In the genomic region with DNA sequence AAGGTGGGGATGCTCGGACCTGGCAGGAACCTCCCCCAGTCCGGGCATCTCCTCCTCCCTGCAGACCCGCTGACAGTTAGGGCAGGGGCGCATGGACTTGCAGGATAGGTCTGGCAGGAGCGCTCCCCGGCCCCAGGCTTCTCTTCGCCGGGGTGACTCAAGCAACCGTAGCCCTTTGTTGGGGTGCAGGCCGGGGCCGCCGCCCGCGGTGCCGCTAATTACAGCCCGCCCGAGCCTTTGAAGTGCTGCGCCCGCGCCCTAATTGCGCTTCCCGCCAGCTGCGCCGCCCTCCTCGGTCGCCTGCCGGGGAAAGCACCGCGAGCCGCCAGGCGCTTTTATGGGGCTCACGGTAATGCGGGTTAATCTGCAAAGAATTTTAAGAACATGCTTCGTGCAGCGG, we compare ENCODE assay signal across 8 mouse cellular contexts. TPM values are rescaled to one million over a fixed set of nuclear protein-coding genes. Genes with fewer than 3 reads are reported as not detected.
A peak's percentile ranks its signal among the peaks of the same experiment; 100 is the strongest.
DNase-seq lines count a peak whose midpoint lies in the region; ATAC-seq and TF ChIP-seq lines count a peak whose summit lies in the region.

No protein-coding gene starts in this region.

- no peak for ATAC-seq in lung, embryonic 14.5 days (ENCODE audit: insufficient read depth)
- peak; percentile 31; the same call in 1 of the 2 replicates for ATAC-seq in limb, embryonic 15.5 days (ENCODE audit: insufficient number of reproducible peaks, low FRiP score, low TSS enrichment, low read depth)
- no peak for ATAC-seq in stomach, embryonic 15.5 days (ENCODE audit: insufficient read depth, low FRiP score, low read depth)
- no peak for ATAC-seq in erythroblast, adult 5-6 weeks (replicated peaks; ENCODE audit: low FRiP score, poor library complexity, severe bottlenecking)

- H3K9ac ChIP-seq in lung, embryonic 14.5 days = no peak overlapping the region
- 0 out of 2 replicates have a peak overlapping the region, but pooled peaks have one; percentile 10 for H3K9ac ChIP-seq in limb, embryonic 15.5 days
- H3K9ac ChIP-seq in stomach, embryonic 15.5 days = no peak overlapping the region

- H3K27ac ChIP-seq in lung, embryonic 14.5 days (ENCODE audit: low read depth) = no peak overlapping the region
- H3K27ac ChIP-seq in forebrain, embryonic 10.5 days = peak overlapping the region; percentile 78
- H3K27ac ChIP-seq in limb, embryonic 15.5 days = no peak overlapping the region
- no peak overlapping the region for H3K27ac ChIP-seq in stomach, embryonic 15.5 days

- H3K4me3 ChIP-seq in lung, embryonic 14.5 days (ENCODE audit: low read depth, low read length) = peak overlapping the region; percentile 27
- peak overlapping the region; percentile 52 for H3K4me3 ChIP-seq in forebrain, embryonic 10.5 days
- H3K4me3 ChIP-seq in limb, embryonic 15.5 days = peak overlapping the region; percentile 37
- peak overlapping the region; percentile 32 for H3K4me3 ChIP-seq in stomach, embryonic 15.5 days (replicated peaks)

- H3K4me1 ChIP-seq in lung, embryonic 14.5 days (ENCODE audit: insufficient read depth) = no peaks in the 10 kb centered on the region
- H3K4me1 ChIP-seq in forebrain, embryonic 10.5 days = peaks cover 48% of the 10 kb centered on the region
- peaks cover 19% of the 10 kb centered on the region for H3K4me1 ChIP-seq in limb, embryonic 15.5 days
- H3K4me1 ChIP-seq in stomach, embryonic 15.5 days = peaks cover 10% of the 10 kb centered on the region

- TF ChIP-seq CTCF in lung, embryonic 14.5 days (IDR thresholded peaks at IDR 0.05; ENCODE audit: low read depth) = no peak

- WGBS in lung, embryonic 14.5 days = 0% methylated on average over 35 of the region's 35 CpGs
- WGBS in forebrain, embryonic 10.5 days = under 1% methylated on average over 35 of the region's 35 CpGs
- WGBS in limb, embryonic 15.5 days = under 1% methylated on average over 35 of the region's 35 CpGs
- under 1% methylated on average over 35 of the region's 35 CpGs for WGBS in stomach, embryonic 15.5 days

- H3K36me3 ChIP-seq in lung, embryonic 14.5 days (ENCODE audit: insufficient read depth) = no peaks in the 10 kb centered on the region
- no peaks in the 10 kb centered on the region for H3K36me3 ChIP-seq in forebrain, embryonic 10.5 days (replicated peaks)
- H3K36me3 ChIP-seq in limb, embryonic 15.5 days = no peaks in the 10 kb centered on the region
- H3K36me3 ChIP-seq in stomach, embryonic 15.5 days = no peaks in the 10 kb centered on the region

- H3K9me3 ChIP-seq in lung, embryonic 14.5 days (ENCODE audit: low read depth, low read length) = no peaks in the 10 kb centered on the region
- no peaks in the 10 kb centered on the region for H3K9me3 ChIP-seq in forebrain, embryonic 10.5 days
- H3K9me3 ChIP-seq in limb, embryonic 15.5 days = no peaks in the 10 kb centered on the region
- H3K9me3 ChIP-seq in stomach, embryonic 15.5 days = no peaks in the 10 kb centered on the region

- H3K27me3 ChIP-seq in lung, embryonic 14.5 days (ENCODE audit: insufficient read depth, low read length) = peaks cover 27% of the 10 kb centered on the region
- peaks cover 56% of the 10 kb centered on the region for H3K27me3 ChIP-seq in forebrain, embryonic 10.5 days (ENCODE audit: poor library complexity, severe bottlenecking)
- H3K27me3 ChIP-seq in limb, embryonic 15.5 days = peaks cover 30% of the 10 kb centered on the region
- peaks cover 26% of the 10 kb centered on the region for H3K27me3 ChIP-seq in stomach, embryonic 15.5 days (replicated peaks)

- peak overlapping the region; percentile 55 for H3K4me2 ChIP-seq in lung, embryonic 14.5 days
- H3K4me2 ChIP-seq in limb, embryonic 15.5 days = peak overlapping the region; percentile 83
- peak overlapping the region; percentile 58 for H3K4me2 ChIP-seq in stomach, embryonic 15.5 days

- DNase-seq in lung, embryonic 14.5 days = peak; percentile 26
- DNase-seq in lung, adult 18-20 months = no peak
- peak; percentile 55 for DNase-seq in forebrain, embryonic 10.5 days (ENCODE audit: extremely low spot score, low spot score)
- DNase-seq in adrenal gland, postnatal 10 days = no peak
- no peak for DNase-seq in ovary, postnatal 36 days (ENCODE audit: low spot score)

RNA-seq across cellular contexts. Expression of a gene that starts 8.8 kb away (rescaled TPM):
- polyA plus RNA-seq in lung, embryonic 14.5 days (2014; fragmentation: Nextera tagmentation; extraction: Ambion mirVana) = 0.11 and 0.22 TPM in 2 replicates
- polyA plus RNA-seq in forebrain, embryonic 10.5 days (2016; fragmentation: Nextera tagmentation; extraction: Ambion mirVana) = 1.1 and 1.4 TPM in 2 replicates
- polyA plus RNA-seq in limb, embryonic 15.5 days (2015; fragmentation: Nextera tagmentation; extraction: Ambion mirVana) = 2.1 and 2.8 TPM in 2 replicates
- polyA plus RNA-seq in stomach, embryonic 15.5 days (2015; fragmentation: Nextera tagmentation; extraction: Ambion mirVana) = 0.85 and 1.0 TPM in 2 replicates
- not detected in 2 replicates for total RNA-seq in erythroblast, adult 5-6 weeks (2015; ENCODE audit: low replicate concordance)
- not detected in 2 replicates for total RNA-seq in erythroblast, adult 5-6 weeks (2017; ENCODE audit: low replicate concordance)
- under 1 TPM; 0.27 to 0.64 TPM for total RNA-seq in adrenal gland, postnatal 10 days (2021)

RNA-seq across cellular contexts. Expression of a gene that starts 13.0 kb away (rescaled TPM):
- polyA plus RNA-seq in lung, embryonic 14.5 days (2014; fragmentation: Nextera tagmentation; extraction: Ambion mirVana) = not detected in 2 replicates
- not detected in 2 replicates for polyA plus RNA-seq in forebrain, embryonic 10.5 days (2016; fragmentation: Nextera tagmentation; extraction: Ambion mirVana)
- polyA plus RNA-seq in limb, embryonic 15.5 days (2015; fragmentation: Nextera tagmentation; extraction: Ambion mirVana) = not detected in 2 replicates
- polyA plus RNA-seq in stomach, embryonic 15.5 days (2015; fragmentation: Nextera tagmentation; extraction: Ambion mirVana) = not detected in 2 replicates
- total RNA-seq in erythroblast, adult 5-6 weeks (2015; ENCODE audit: low replicate concordance) = not detected in 2 replicates
- not detected in 2 replicates for total RNA-seq in erythroblast, adult 5-6 weeks (2017; ENCODE audit: low replicate concordance)
- total RNA-seq in adrenal gland, postnatal 10 days (2021) = not detected

RNA-seq across cellular contexts. Expression of a gene that starts 19.5 kb away (rescaled TPM):
- polyA plus RNA-seq in lung, embryonic 14.5 days (2014; fragmentation: Nextera tagmentation; extraction: Ambion mirVana) = not detected in 2 replicates
- not detected in 2 replicates for polyA plus RNA-seq in forebrain, embryonic 10.5 days (2016; fragmentation: Nextera tagmentation; extraction: Ambion mirVana)
- polyA plus RNA-seq in limb, embryonic 15.5 days (2015; fragmentation: Nextera tagmentation; extraction: Ambion mirVana) = not detected in 2 replicates
- polyA plus RNA-seq in stomach, embryonic 15.5 days (2015; fragmentation: Nextera tagmentation; extraction: Ambion mirVana) = not detected in 2 replicates
- total RNA-seq in erythroblast, adult 5-6 weeks (2015; ENCODE audit: low replicate concordance) = not detected in 2 replicates
- not detected in 2 replicates for total RNA-seq in erythroblast, adult 5-6 weeks (2017; ENCODE audit: low replicate concordance)
- total RNA-seq in adrenal gland, postnatal 10 days (2021) = not detected

RNA-seq across cellular contexts. Expression of a gene that starts 28.9 kb away (rescaled TPM):
- not detected in 2 replicates for polyA plus RNA-seq in lung, embryonic 14.5 days (2014; fragmentation: Nextera tagmentation; extraction: Ambion mirVana)
- not detected in 2 replicates for polyA plus RNA-seq in forebrain, embryonic 10.5 days (2016; fragmentation: Nextera tagmentation; extraction: Ambion mirVana)
- not detected in 2 replicates for polyA plus RNA-seq in limb, embryonic 15.5 days (2015; fragmentation: Nextera tagmentation; extraction: Ambion mirVana)
- polyA plus RNA-seq in stomach, embryonic 15.5 days (2015; fragmentation: Nextera tagmentation; extraction: Ambion mirVana) = not detected in 2 replicates
- not detected in 2 replicates for total RNA-seq in erythroblast, adult 5-6 weeks (2015; ENCODE audit: low replicate concordance)
- total RNA-seq in erythroblast, adult 5-6 weeks (2017; ENCODE audit: low replicate concordance) = not detected in 2 replicates
- not detected for total RNA-seq in adrenal gland, postnatal 10 days (2021)

RNA-seq across cellular contexts. Expression of a gene that starts 33.7 kb away (rescaled TPM):
- polyA plus RNA-seq in lung, embryonic 14.5 days (2014; fragmentation: Nextera tagmentation; extraction: Ambion mirVana) = not detected in 2 replicates
- not detected in 2 replicates for polyA plus RNA-seq in forebrain, embryonic 10.5 days (2016; fragmentation: Nextera tagmentation; extraction: Ambion mirVana)
- 1.2 and 1.4 TPM in 2 replicates for polyA plus RNA-seq in limb, embryonic 15.5 days (2015; fragmentation: Nextera tagmentation; extraction: Ambion mirVana)
- polyA plus RNA-seq in stomach, embryonic 15.5 days (2015; fragmentation: Nextera tagmentation; extraction: Ambion mirVana) = 0.35 TPM in 1 of 2 replicates, not detected in the other
- not detected in 2 replicates for total RNA-seq in erythroblast, adult 5-6 weeks (2015; ENCODE audit: low replicate concordance)
- total RNA-seq in erythroblast, adult 5-6 weeks (2017; ENCODE audit: low replicate concordance) = not detected in 2 replicates
- not detected for total RNA-seq in adrenal gland, postnatal 10 days (2021)

Comparison
In these comparisons a context has a peak if more than half of its experiments do, and no peak if none do; other contexts are left out.
1. DNase-seq: peak in lung, embryonic 14.5 days (single experiment) and forebrain, embryonic 10.5 days (single experiment); none in lung, adult 18-20 months (0 of 2), adrenal gland, postnatal 10 days (single experiment) and ovary, postnatal 36 days (single experiment).
2. Peak in every context shown above with its lines, with median percentiles within 50 percentile points of each other: H3K4me2 ChIP-seq and H3K4me3 ChIP-seq.